Mouse (Mus musculus): ENCODE data around the gene Syt7. TPM values are rescaled to one million over a fixed set of nuclear protein-coding genes. Genes with fewer than 3 reads are reported as not detected.

The Syt7 gene
- polyA plus RNA-seq (2015; fragmentation: Nextera tagmentation; extraction: Ambion mirVana) = 6.9 and 9.7 TPM in 2 replicates

GRCm38 (mm10) chr19:10388615-10389313, at the start of gene Syt7:
Gene Syt7 (plus strand): TSS chr19:10389090.
- peak; percentile 79 for ATAC-seq
- Histone ChIP-seq H3K9me3 (ENCODE audit: control insufficient read depth, low read length) (no peaks in the 10 kb centered on the region), H3K4me2 (ENCODE audit: low read length) (peak within 1 kb of the TSS; percentile 62), H3K4me3 (replicated peaks; ENCODE audit: low read length) (peak within 1 kb of the TSS; percentile 74), H3K27me3 (replicated peaks; ENCODE audit: control insufficient read depth, insufficient read depth, low read length) (no peaks in the 10 kb centered on the region), H3K9ac (replicated peaks; ENCODE audit: low read depth, low read length) (peak within 1 kb of the TSS; percentile 81), H3K36me3 (ENCODE audit: control insufficient read depth, insufficient read depth) (no peaks in the 10 kb centered on the region), H3K4me1 (replicated peaks; ENCODE audit: control insufficient read depth, insufficient read depth, low read length) (peaks cover 21% of the 10 kb centered on the region), H3K27ac (ENCODE audit: low read length) (peak within 1 kb of the TSS; percentile 9; the same call in 1 of the 2 replicates)
- WGBS = under 1% methylated on average over 67 of the region's 78 CpGs

- Histone ChIP-seq H3K27ac (ENCODE audit: low read length) (no peak overlapping the region), H3K9ac (replicated peaks; ENCODE audit: low read depth, low read length) (no peak overlapping the region)
- ATAC-seq = no peak
These were observed 49.6 kb upstream of the Syt7 start for GRCm38 (mm10) chr19:10339271-10339670.

DNA sequence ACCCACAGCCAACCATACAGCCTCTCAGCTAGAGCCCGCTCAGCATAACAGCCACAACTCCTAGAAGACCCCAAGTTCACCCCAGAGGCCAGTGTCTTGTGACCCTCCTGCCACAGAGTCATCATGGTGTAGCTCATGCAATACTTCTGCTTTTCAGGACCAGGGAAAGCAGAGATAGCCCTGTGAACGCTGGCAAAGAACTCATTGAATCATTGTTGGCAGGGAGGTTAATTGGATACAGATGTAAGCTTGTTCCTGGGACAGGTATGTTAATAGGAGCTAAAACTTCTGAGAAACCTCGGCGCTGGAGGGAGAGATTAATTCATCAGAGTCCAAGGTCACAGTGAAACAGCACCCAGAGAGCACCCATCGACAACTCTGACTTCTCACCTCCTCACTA, 48.2 kb upstream of the Syt7 start:
- WGBS = 39% methylated on average over 5 of the region's 5 CpGs
- Histone ChIP-seq H3K27ac (ENCODE audit: low read length) (no peak overlapping the region), H3K4me2 (ENCODE audit: low read length) (no peak overlapping the region)

More at GRCm38 (mm10) chr19:10339271-10339670, 49.6 kb upstream of the Syt7 start:
- Histone ChIP-seq H3K9me3 (ENCODE audit: control insufficient read depth, low read length) (no peaks in the 10 kb centered on the region), H3K36me3 (ENCODE audit: control insufficient read depth, insufficient read depth) (no peaks in the 10 kb centered on the region), H3K4me2 (ENCODE audit: low read length) (no peak overlapping the region), H3K4me3 (replicated peaks; ENCODE audit: low read length) (no peak overlapping the region), H3K4me1 (replicated peaks; ENCODE audit: control insufficient read depth, insufficient read depth, low read length) (peaks cover 13% of the 10 kb centered on the region), H3K27me3 (replicated peaks; ENCODE audit: control insufficient read depth, insufficient read depth, low read length) (no peaks in the 10 kb centered on the region)
- 3% methylated on average over 5 of the region's 5 CpGs for WGBS

DNA sequence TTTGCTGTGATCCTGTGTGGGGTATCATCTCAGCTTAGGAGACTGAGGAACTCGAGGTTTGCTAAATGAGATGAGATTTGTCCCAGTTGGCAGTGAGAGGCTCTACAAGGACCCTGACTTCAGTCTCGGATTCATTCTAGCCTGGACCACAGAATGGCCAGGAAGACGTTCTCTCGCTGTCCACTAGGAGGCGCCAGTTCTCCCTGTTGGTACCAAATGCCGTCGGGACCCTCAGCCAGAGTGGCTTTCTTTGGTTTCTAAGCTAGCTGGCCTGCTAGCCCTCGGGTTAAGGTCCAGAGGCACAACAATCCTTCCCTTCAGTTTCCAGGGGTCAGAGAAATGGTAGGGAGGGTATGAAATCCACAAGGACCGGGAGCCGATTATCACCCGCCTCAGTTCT, 47.7 kb upstream of the Syt7 start:
- Histone ChIP-seq H3K27me3 (replicated peaks; ENCODE audit: control insufficient read depth, insufficient read depth, low read length) (no peaks in the 10 kb centered on the region), H3K4me3 (replicated peaks; ENCODE audit: low read length) (no peak overlapping the region), H3K9me3 (ENCODE audit: control insufficient read depth, low read length) (no peaks in the 10 kb centered on the region), H3K4me2 (ENCODE audit: low read length) (no peak overlapping the region), H3K27ac (ENCODE audit: low read length) (no peak overlapping the region), H3K9ac (replicated peaks; ENCODE audit: low read depth, low read length) (no peak overlapping the region), H3K36me3 (ENCODE audit: control insufficient read depth, insufficient read depth) (no peaks in the 10 kb centered on the region), H3K4me1 (replicated peaks; ENCODE audit: control insufficient read depth, insufficient read depth, low read length) (peaks cover 13% of the 10 kb centered on the region)
- WGBS = 16% methylated on average over 11 of the region's 11 CpGs
- ATAC-seq = peak; percentile 17; the same call in 1 of the 2 replicates

More for the DNA sequence above, 48.2 kb upstream of the Syt7 start:
- no peaks in the 10 kb centered on the region for H3K9me3 ChIP-seq (ENCODE audit: control insufficient read depth, low read length)
- H3K36me3 ChIP-seq (ENCODE audit: control insufficient read depth, insufficient read depth) = no peaks in the 10 kb centered on the region
- no peaks in the 10 kb centered on the region for H3K27me3 ChIP-seq (replicated peaks; ENCODE audit: control insufficient read depth, insufficient read depth, low read length)
- ATAC-seq = no peak
- peaks cover 13% of the 10 kb centered on the region for H3K4me1 ChIP-seq (replicated peaks; ENCODE audit: control insufficient read depth, insufficient read depth, low read length)
- H3K4me3 ChIP-seq (replicated peaks; ENCODE audit: low read length) = no peak overlapping the region
- H3K9ac ChIP-seq (replicated peaks; ENCODE audit: low read depth, low read length) = no peak overlapping the region

- H3K4me2 ChIP-seq (ENCODE audit: low read length) = no peak overlapping the region
These were observed 47.0 kb upstream of the Syt7 start for GRCm38 (mm10) chr19:10341817-10342439.

DNA sequence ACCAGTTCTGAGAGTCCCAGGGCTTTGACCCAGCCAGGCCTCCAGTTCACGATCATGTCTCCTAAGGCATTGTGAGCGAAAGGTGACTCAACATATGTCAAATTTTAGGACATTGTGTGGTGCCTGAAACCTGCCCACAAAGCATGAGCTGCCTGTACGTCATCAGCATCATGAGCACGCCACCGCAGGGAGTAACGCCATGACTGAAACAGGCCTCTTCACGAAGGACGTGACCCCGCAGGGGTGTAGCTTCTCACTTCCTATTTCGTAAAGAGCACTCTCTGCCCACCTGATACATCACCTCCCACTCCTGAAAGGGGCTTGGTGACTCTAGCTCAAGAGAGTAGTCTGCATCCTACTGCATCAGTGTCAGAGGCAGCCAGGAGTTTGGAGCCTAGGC, 45.0 kb upstream of the Syt7 start:
- Histone ChIP-seq H3K4me2 (ENCODE audit: low read length) (no peak overlapping the region), H3K36me3 (ENCODE audit: control insufficient read depth, insufficient read depth) (no peaks in the 10 kb centered on the region), H3K4me3 (replicated peaks; ENCODE audit: low read length) (no peak overlapping the region), H3K9me3 (ENCODE audit: control insufficient read depth, low read length) (no peaks in the 10 kb centered on the region), H3K9ac (replicated peaks; ENCODE audit: low read depth, low read length) (no peak overlapping the region), H3K4me1 (replicated peaks; ENCODE audit: control insufficient read depth, insufficient read depth, low read length) (peaks cover 13% of the 10 kb centered on the region), H3K27ac (ENCODE audit: low read length) (no peak overlapping the region), H3K27me3 (replicated peaks; ENCODE audit: control insufficient read depth, insufficient read depth, low read length) (no peaks in the 10 kb centered on the region)
- 89% methylated on average over 10 of the region's 10 CpGs for WGBS
- ATAC-seq = no peak

More at GRCm38 (mm10) chr19:10341817-10342439, 47.0 kb upstream of the Syt7 start:
- no peaks in the 10 kb centered on the region for H3K36me3 ChIP-seq (ENCODE audit: control insufficient read depth, insufficient read depth)
- WGBS = 12% methylated on average over 12 of the region's 12 CpGs
- no peak overlapping the region for H3K9ac ChIP-seq (replicated peaks; ENCODE audit: low read depth, low read length)
- no peak overlapping the region for H3K27ac ChIP-seq (ENCODE audit: low read length)
- H3K9me3 ChIP-seq (ENCODE audit: control insufficient read depth, low read length) = no peaks in the 10 kb centered on the region
- no peak overlapping the region for H3K4me3 ChIP-seq (replicated peaks; ENCODE audit: low read length)
- no peaks in the 10 kb centered on the region for H3K27me3 ChIP-seq (replicated peaks; ENCODE audit: control insufficient read depth, insufficient read depth, low read length)
- ATAC-seq = peak; percentile 62
- H3K4me1 ChIP-seq (replicated peaks; ENCODE audit: control insufficient read depth, insufficient read depth, low read length) = peaks cover 13% of the 10 kb centered on the region

GRCm38 (mm10) chr19:10345696-10346095, 43.2 kb upstream of the Syt7 start:
- no peak overlapping the region for H3K9ac ChIP-seq (replicated peaks; ENCODE audit: low read depth, low read length)
- H3K4me2 ChIP-seq (ENCODE audit: low read length) = no peak overlapping the region
- WGBS = 42% methylated on average over 12 of the region's 12 CpGs
- no peak overlapping the region for H3K4me3 ChIP-seq (replicated peaks; ENCODE audit: low read length)
- H3K36me3 ChIP-seq (ENCODE audit: control insufficient read depth, insufficient read depth) = no peaks in the 10 kb centered on the region
- no peak for ATAC-seq
- peaks cover 13% of the 10 kb centered on the region for H3K4me1 ChIP-seq (replicated peaks; ENCODE audit: control insufficient read depth, insufficient read depth, low read length)
- H3K27me3 ChIP-seq (replicated peaks; ENCODE audit: control insufficient read depth, insufficient read depth, low read length) = no peaks in the 10 kb centered on the region
- no peaks in the 10 kb centered on the region for H3K9me3 ChIP-seq (ENCODE audit: control insufficient read depth, low read length)
- no peak overlapping the region for H3K27ac ChIP-seq (ENCODE audit: low read length)

DNA sequence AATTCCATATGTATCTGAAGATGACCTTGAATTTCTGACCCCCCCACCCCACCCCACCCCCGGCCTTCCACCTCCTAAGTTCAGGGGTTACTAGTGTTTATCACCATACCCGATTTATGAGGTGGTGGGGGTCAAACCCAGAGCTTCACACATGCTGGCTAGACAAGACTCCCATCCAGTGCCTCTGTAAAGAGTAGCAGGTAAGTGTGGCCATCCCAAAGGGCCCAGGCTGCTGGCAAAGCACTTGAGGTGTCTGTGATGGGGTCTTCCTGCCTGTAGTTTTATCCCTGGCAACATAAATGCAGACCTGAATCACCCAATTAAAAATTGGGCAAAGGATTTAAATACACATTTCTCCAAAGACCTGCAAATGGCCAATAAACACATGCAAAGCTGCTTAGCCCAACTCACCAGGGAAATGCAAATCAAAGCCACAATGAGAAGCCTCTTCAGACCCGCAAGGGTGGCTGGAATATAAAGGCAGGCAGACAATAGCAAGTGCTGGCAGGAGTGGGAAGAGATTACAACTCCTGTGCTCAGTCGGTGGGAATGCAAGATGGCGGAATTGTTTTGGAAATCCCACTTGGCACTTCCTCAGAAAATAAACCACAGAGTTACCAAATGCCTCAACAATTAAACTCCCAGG, 41.1 kb upstream of the Syt7 start:
- no peak overlapping the region for H3K27ac ChIP-seq (ENCODE audit: low read length)
- H3K4me3 ChIP-seq (replicated peaks; ENCODE audit: low read length) = no peak overlapping the region
- no peak for ATAC-seq
- 28% methylated on average over 5 of the region's 5 CpGs for WGBS
- no peaks in the 10 kb centered on the region for H3K36me3 ChIP-seq (ENCODE audit: control insufficient read depth, insufficient read depth)
- H3K9me3 ChIP-seq (ENCODE audit: control insufficient read depth, low read length) = no peaks in the 10 kb centered on the region
- H3K4me2 ChIP-seq (ENCODE audit: low read length) = no peak overlapping the region
- no peak overlapping the region for H3K9ac ChIP-seq (replicated peaks; ENCODE audit: low read depth, low read length)
- H3K4me1 ChIP-seq (replicated peaks; ENCODE audit: control insufficient read depth, insufficient read depth, low read length) = no peaks in the 10 kb centered on the region; the same call in 1 of the 2 replicates
- H3K27me3 ChIP-seq (replicated peaks; ENCODE audit: control insufficient read depth, insufficient read depth, low read length) = no peaks in the 10 kb centered on the region

- Histone ChIP-seq H3K36me3 (ENCODE audit: control insufficient read depth, insufficient read depth) (no peaks in the 10 kb centered on the region), H3K27me3 (replicated peaks; ENCODE audit: control insufficient read depth, insufficient read depth, low read length) (no peaks in the 10 kb centered on the region), H3K27ac (ENCODE audit: low read length) (no peak overlapping the region), H3K9me3 (ENCODE audit: control insufficient read depth, low read length) (no peaks in the 10 kb centered on the region), H3K9ac (replicated peaks; ENCODE audit: low read depth, low read length) (no peak overlapping the region), H3K4me2 (ENCODE audit: low read length) (no peak overlapping the region), H3K4me3 (replicated peaks; ENCODE audit: low read length) (no peak overlapping the region), H3K4me1 (replicated peaks; ENCODE audit: control insufficient read depth, insufficient read depth, low read length) (peaks cover 4% of the 10 kb centered on the region; the same call in 1 of the 2 replicates)
- no peak for ATAC-seq
- 93% methylated on average over 7 of the region's 7 CpGs for WGBS
These were observed 36.7 kb upstream of the Syt7 start for GRCm38 (mm10) chr19:10352218-10352617.
